Mouse (Mus musculus): ENCODE measurements around the gene Ttc24. TPM values are rescaled to one million over a fixed set of nuclear protein-coding genes. Genes with fewer than 3 reads are reported as not detected.

The Ttc24 gene
- total and polyA plus RNA-seq, 2 experiments from 2014 or later: not detected

GRCm38 (mm10) chr3:88087688-88088087 is 9.6 kb upstream of the Ttc24 start:
- H3K4me2 ChIP-seq (ENCODE audit: low read depth, low read length): no peak overlapping the region
- H3K9me3 ChIP-seq (replicated peaks; ENCODE audit: control insufficient read depth, low read length): no peaks in the 10 kb centered on the region
- TF ChIP-seq CTCF (IDR thresholded peaks at IDR 0.05; ENCODE audit: low read depth) (peak; percentile 74), EP300 (IDR thresholded peaks at IDR 0.05; ENCODE audit: low read depth) (no peak)
- ATAC-seq (ENCODE audit: insufficient read depth, low read depth) (no peak), DNase-seq (ENCODE audit: low spot score) (peak; percentile 24)
- no peak overlapping the region for H3K27ac ChIP-seq (ENCODE audit: low read depth)
- H3K9ac ChIP-seq (replicated peaks; ENCODE audit: low read depth, low read length): no peak overlapping the region
- H3K27me3 ChIP-seq (ENCODE audit: control insufficient read depth, insufficient read depth, low read length): no peaks in the 10 kb centered on the region
- H3K4me1 ChIP-seq (ENCODE audit: control insufficient read depth, insufficient read depth): peaks cover 1% of the 10 kb centered on the region; the same call in 1 of the 2 replicates
- H3K36me3 ChIP-seq (replicated peaks; ENCODE audit: control insufficient read depth, insufficient read depth, low read length): peaks cover 60% of the 10 kb centered on the region
- no peak overlapping the region for H3K4me3 ChIP-seq (ENCODE audit: low read depth, low read length)
- 92% methylated on average over 1 of the region's 1 CpGs for WGBS

- peaks cover 38% of the 10 kb centered on the region for H3K36me3 ChIP-seq (replicated peaks; ENCODE audit: control insufficient read depth, insufficient read depth, low read length)
- H3K4me3 ChIP-seq (ENCODE audit: low read depth, low read length): no peak overlapping the region
- H3K4me2 ChIP-seq (ENCODE audit: low read depth, low read length): no peak overlapping the region
- no peak for DNase-seq (ENCODE audit: low spot score)
- H3K4me1 ChIP-seq (ENCODE audit: control insufficient read depth, insufficient read depth): peaks cover 9% of the 10 kb centered on the region; the same call in 1 of the 2 replicates
- no peaks in the 10 kb centered on the region for H3K27me3 ChIP-seq (ENCODE audit: control insufficient read depth, insufficient read depth, low read length)
- TF ChIP-seq EP300 (IDR thresholded peaks at IDR 0.05; ENCODE audit: low read depth) (no peak), CTCF (IDR thresholded peaks at IDR 0.05; ENCODE audit: low read depth) (no peak)
- H3K27ac ChIP-seq (ENCODE audit: low read depth): no peak overlapping the region
- H3K9ac ChIP-seq (replicated peaks; ENCODE audit: low read depth, low read length): no peak overlapping the region
- ATAC-seq (ENCODE audit: insufficient read depth, low read depth): no peak
- 91% methylated on average over 2 of the region's 9 CpGs for WGBS
- no peaks in the 10 kb centered on the region for H3K9me3 ChIP-seq (replicated peaks; ENCODE audit: control insufficient read depth, low read length)
Measured at GRCm38 (mm10) chr3:88085459-88085858, 7.4 kb upstream of the Ttc24 start.

GRCm38 (mm10) chr3:88084001-88084400 is 5.9 kb upstream of the Ttc24 start:
- no peak for DNase-seq (ENCODE audit: low spot score)
- Histone ChIP-seq H3K27me3 (ENCODE audit: control insufficient read depth, insufficient read depth, low read length) (no peaks in the 10 kb centered on the region), H3K9ac (replicated peaks; ENCODE audit: low read depth, low read length) (no peak overlapping the region), H3K9me3 (replicated peaks; ENCODE audit: control insufficient read depth, low read length) (no peaks in the 10 kb centered on the region), H3K4me3 (ENCODE audit: low read depth, low read length) (no peak overlapping the region), H3K4me1 (ENCODE audit: control insufficient read depth, insufficient read depth) (peaks cover 9% of the 10 kb centered on the region; the same call in 1 of the 2 replicates), H3K27ac (ENCODE audit: low read depth) (no peak overlapping the region), H3K36me3 (replicated peaks; ENCODE audit: control insufficient read depth, insufficient read depth, low read length) (peaks cover 23% of the 10 kb centered on the region), H3K4me2 (ENCODE audit: low read depth, low read length) (no peak overlapping the region)
- no peak for ATAC-seq (ENCODE audit: insufficient read depth, low read depth)
- 92% methylated on average over 2 of the region's 2 CpGs for WGBS
- TF ChIP-seq EP300 (IDR thresholded peaks at IDR 0.05; ENCODE audit: low read depth) (no peak), CTCF (IDR thresholded peaks at IDR 0.05; ENCODE audit: low read depth) (no peak)

GRCm38 (mm10) chr3:88082663-88083062 is 4.6 kb upstream of the Ttc24 start:
- peaks cover 9% of the 10 kb centered on the region; the same call in 1 of the 2 replicates for H3K4me1 ChIP-seq (ENCODE audit: control insufficient read depth, insufficient read depth)
- no peaks in the 10 kb centered on the region for H3K9me3 ChIP-seq (replicated peaks; ENCODE audit: control insufficient read depth, low read length)
- 0 out of 2 replicates have a peak overlapping the region, but pooled peaks have one; percentile 46 for H3K27ac ChIP-seq (ENCODE audit: low read depth)
- 0 out of 2 replicates have a peak overlapping the region, but pooled peaks have one; percentile 49 for H3K9ac ChIP-seq (replicated peaks; ENCODE audit: low read depth, low read length)
- WGBS: 5% methylated on average over 4 of the region's 4 CpGs
- DNase-seq (ENCODE audit: low spot score): peak; percentile 82
- H3K4me2 ChIP-seq (ENCODE audit: low read depth, low read length): peak overlapping the region; percentile 94
- peak overlapping the region; percentile 72 for H3K4me3 ChIP-seq (ENCODE audit: low read depth, low read length)
- H3K27me3 ChIP-seq (ENCODE audit: control insufficient read depth, insufficient read depth, low read length): no peaks in the 10 kb centered on the region
- ATAC-seq (ENCODE audit: insufficient read depth, low read depth): peak; percentile 62
- no peak for TF ChIP-seq CTCF (IDR thresholded peaks at IDR 0.05; ENCODE audit: low read depth)
- TF ChIP-seq EP300 (IDR thresholded peaks at IDR 0.05; ENCODE audit: low read depth): no peak
- peaks cover 16% of the 10 kb centered on the region; the same call in 1 of the 2 replicates for H3K36me3 ChIP-seq (replicated peaks; ENCODE audit: control insufficient read depth, insufficient read depth, low read length)

DNA sequence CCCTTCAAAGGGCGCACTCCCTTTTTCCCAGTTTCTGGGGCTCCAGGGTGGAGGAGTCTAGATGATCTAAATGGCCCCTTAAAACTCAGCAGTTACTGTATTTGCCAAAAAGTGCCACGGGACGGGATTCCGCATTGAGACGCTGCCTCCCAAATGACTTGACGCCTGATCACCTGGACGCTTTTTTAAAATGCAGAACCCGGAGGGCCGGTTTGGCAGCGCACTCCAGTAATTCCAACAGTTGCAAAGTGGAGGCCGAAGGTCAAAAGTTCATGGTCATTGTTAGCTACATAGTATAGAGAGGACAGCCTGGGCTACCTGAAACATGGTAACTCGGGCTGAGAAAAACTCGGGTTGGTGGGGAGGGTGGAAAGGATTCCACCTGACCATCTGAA is 4.1 kb upstream of the Ttc24 start:
- Histone ChIP-seq H3K27me3 (ENCODE audit: control insufficient read depth, insufficient read depth, low read length) (no peaks in the 10 kb centered on the region), H3K9ac (replicated peaks; ENCODE audit: low read depth, low read length) (peak overlapping the region; percentile 49), H3K9me3 (replicated peaks; ENCODE audit: control insufficient read depth, low read length) (no peaks in the 10 kb centered on the region), H3K4me1 (ENCODE audit: control insufficient read depth, insufficient read depth) (peaks cover 9% of the 10 kb centered on the region; the same call in 1 of the 2 replicates), H3K4me2 (ENCODE audit: low read depth, low read length) (peak overlapping the region; percentile 94), H3K36me3 (replicated peaks; ENCODE audit: control insufficient read depth, insufficient read depth, low read length) (peaks cover 16% of the 10 kb centered on the region; the same call in 1 of the 2 replicates), H3K4me3 (ENCODE audit: low read depth, low read length) (peak overlapping the region; percentile 72), H3K27ac (ENCODE audit: low read depth) (peak overlapping the region; percentile 30; the same call in 1 of the 2 replicates)
- 1% methylated on average over 13 of the region's 13 CpGs for WGBS
- peak; percentile 3; the same call in 1 of the 2 replicates for ATAC-seq (ENCODE audit: insufficient read depth, low read depth)
- TF ChIP-seq EP300 (IDR thresholded peaks at IDR 0.05; ENCODE audit: low read depth) (no peak), CTCF (IDR thresholded peaks at IDR 0.05; ENCODE audit: low read depth) (no peak)
- no peak for DNase-seq (ENCODE audit: low spot score)
